Mouse (Mus musculus): ENCODE measurements around the gene Epdr1. TPM values are rescaled to one million over a fixed set of nuclear protein-coding genes. Genes with fewer than 3 reads are reported as not detected.
"Not testable (repeated sequence)": the region's sequence is repeated elsewhere in the genome, so short reads cannot be mapped to it uniquely, and the experiment has no call there.

The Epdr1 gene
- polyA plus RNA-seq, 1 experiment from 2014 or later: 17.9 TPM

GRCm38 (mm10) chr13:19590996-19591759 lies 28.5 kb downstream of the Epdr1 start:
- Histone ChIP-seq H3K4me2 (ENCODE audit: low read length) (no peak overlapping the region), H3K4me1 (ENCODE audit: control insufficient read depth, insufficient read depth, low read length) (no peaks in the 10 kb centered on the region), H3K27ac (replicated peaks; ENCODE audit: low read depth, low read length) (no peak overlapping the region), H3K27me3 (ENCODE audit: control insufficient read depth, insufficient read depth, low read length) (no peaks in the 10 kb centered on the region), H3K36me3 (ENCODE audit: control insufficient read depth, insufficient read depth, low read length) (0 out of 2 replicates have a peak, but pooled peaks cover 2% of the 10 kb centered on the region), H3K9ac (replicated peaks; ENCODE audit: low read length) (no peak overlapping the region), H3K4me3 (replicated peaks; ENCODE audit: low read depth, low read length) (no peak overlapping the region), H3K9me3 (ENCODE audit: control insufficient read depth, low read length) (no peaks in the 10 kb centered on the region)
- 95% methylated on average over 3 of the region's 3 CpGs for WGBS
- ATAC-seq (ENCODE audit: low FRiP score, low TSS enrichment): no peak
- no peak for DNase-seq

- Histone ChIP-seq H3K4me3 (replicated peaks; ENCODE audit: low read depth, low read length) (no peak overlapping the region), H3K27ac (replicated peaks; ENCODE audit: low read depth, low read length) (no peak overlapping the region), H3K36me3 (ENCODE audit: control insufficient read depth, insufficient read depth, low read length) (no peaks in the 10 kb centered on the region), H3K4me1 (ENCODE audit: control insufficient read depth, insufficient read depth, low read length) (no peaks in the 10 kb centered on the region), H3K4me2 (ENCODE audit: low read length) (no peak overlapping the region), H3K9me3 (ENCODE audit: control insufficient read depth, low read length) (no peaks in the 10 kb centered on the region), H3K27me3 (ENCODE audit: control insufficient read depth, insufficient read depth, low read length) (no peaks in the 10 kb centered on the region), H3K9ac (replicated peaks; ENCODE audit: low read length) (no peak overlapping the region)
- no peak for ATAC-seq (ENCODE audit: low FRiP score, low TSS enrichment)
- DNase-seq: no peak
- 88% methylated on average over 3 of the region's 3 CpGs for WGBS
These were observed 43.8 kb downstream of the Epdr1 start for GRCm38 (mm10) chr13:19575947-19576346.

- H3K9me3 ChIP-seq (ENCODE audit: control insufficient read depth, low read length); DNase-seq; H3K9ac ChIP-seq (replicated peaks; ENCODE audit: low read length); H3K4me2 ChIP-seq (ENCODE audit: low read length); H3K27me3 ChIP-seq (ENCODE audit: control insufficient read depth, insufficient read depth, low read length); H3K27ac ChIP-seq (replicated peaks; ENCODE audit: low read depth, low read length); ATAC-seq (ENCODE audit: low FRiP score, low TSS enrichment); H3K4me3 ChIP-seq (replicated peaks; ENCODE audit: low read depth, low read length); H3K36me3 ChIP-seq (ENCODE audit: control insufficient read depth, insufficient read depth, low read length); H3K4me1 ChIP-seq (ENCODE audit: control insufficient read depth, insufficient read depth, low read length): not testable (repeated sequence)
- WGBS: 90% methylated on average over 2 of the region's 2 CpGs
These were observed 45.0 kb downstream of the Epdr1 start for GRCm38 (mm10) chr13:19574723-19575122.

- H3K4me3 ChIP-seq (replicated peaks; ENCODE audit: low read depth, low read length); H3K9ac ChIP-seq (replicated peaks; ENCODE audit: low read length); H3K4me2 ChIP-seq (ENCODE audit: low read length); DNase-seq; ATAC-seq (ENCODE audit: low FRiP score, low TSS enrichment); H3K4me1 ChIP-seq (ENCODE audit: control insufficient read depth, insufficient read depth, low read length); H3K27me3 ChIP-seq (ENCODE audit: control insufficient read depth, insufficient read depth, low read length); H3K36me3 ChIP-seq (ENCODE audit: control insufficient read depth, insufficient read depth, low read length); H3K9me3 ChIP-seq (ENCODE audit: control insufficient read depth, low read length); H3K27ac ChIP-seq (replicated peaks; ENCODE audit: low read depth, low read length): not testable (repeated sequence)
These were observed 49.6 kb downstream of the Epdr1 start for GRCm38 (mm10) chr13:19570166-19570565.

GRCm38 (mm10) chr13:19562510-19562909 lies 57.2 kb downstream of the Epdr1 start:
- WGBS: 95% methylated on average over 1 of the region's 1 CpGs
- no peak for ATAC-seq (ENCODE audit: low FRiP score, low TSS enrichment)

GRCm38 (mm10) chr13:19555391-19555790 lies 64.3 kb downstream of the Epdr1 start:
- Histone ChIP-seq H3K4me1 (ENCODE audit: control insufficient read depth, insufficient read depth, low read length) (no peaks in the 10 kb centered on the region), H3K9ac (replicated peaks; ENCODE audit: low read length) (no peak overlapping the region), H3K4me3 (replicated peaks; ENCODE audit: low read depth, low read length) (no peak overlapping the region), H3K27me3 (ENCODE audit: control insufficient read depth, insufficient read depth, low read length) (no peaks in the 10 kb centered on the region), H3K4me2 (ENCODE audit: low read length) (no peak overlapping the region), H3K27ac (replicated peaks; ENCODE audit: low read depth, low read length) (no peak overlapping the region), H3K9me3 (ENCODE audit: control insufficient read depth, low read length) (no peaks in the 10 kb centered on the region), H3K36me3 (ENCODE audit: control insufficient read depth, insufficient read depth, low read length) (no peaks in the 10 kb centered on the region)
- WGBS: 95% methylated on average over 4 of the region's 4 CpGs
- no peak for ATAC-seq (ENCODE audit: low FRiP score, low TSS enrichment)
- no peak for DNase-seq

More at GRCm38 (mm10) chr13:19562510-19562909, 57.2 kb downstream of the Epdr1 start:
- Histone ChIP-seq H3K4me2 (ENCODE audit: low read length) (no peak overlapping the region), H3K4me1 (ENCODE audit: control insufficient read depth, insufficient read depth, low read length) (no peaks in the 10 kb centered on the region), H3K9ac (replicated peaks; ENCODE audit: low read length) (no peak overlapping the region), H3K4me3 (replicated peaks; ENCODE audit: low read depth, low read length) (no peak overlapping the region), H3K36me3 (ENCODE audit: control insufficient read depth, insufficient read depth, low read length) (no peaks in the 10 kb centered on the region), H3K27ac (replicated peaks; ENCODE audit: low read depth, low read length) (no peak overlapping the region), H3K9me3 (ENCODE audit: control insufficient read depth, low read length) (no peaks in the 10 kb centered on the region), H3K27me3 (ENCODE audit: control insufficient read depth, insufficient read depth, low read length) (no peaks in the 10 kb centered on the region)
- DNase-seq: no peak

Other genes with a start within 250 kb of the Epdr1 start
- 205 and 228 TPM in 2 replicates for gene Stard3nl, start 224.1 kb downstream of the Epdr1 start, polyA plus RNA-seq (2014; fragmentation: Nextera tagmentation; extraction: Ambion mirVana)
- gene Sfrp4, start 3.2 kb upstream of the Epdr1 start, polyA plus RNA-seq (2014; fragmentation: Nextera tagmentation; extraction: Ambion mirVana): 2.5 and 2.7 TPM in 2 replicates
- gene Nme8, start 77.9 kb upstream of the Epdr1 start, polyA plus RNA-seq (2014; fragmentation: Nextera tagmentation; extraction: Ambion mirVana): not detected in 2 replicates
- gene Gpr141, start 204.3 kb upstream of the Epdr1 start, polyA plus RNA-seq (2014; fragmentation: Nextera tagmentation; extraction: Ambion mirVana): 0.12 and 0.34 TPM in 2 replicates

Measured in midbrain, embryonic 14.5 days (tissue).